Mouse (Mus musculus): ENCODE results near the gene Mid1. TPM values are rescaled to one million over a fixed set of nuclear protein-coding genes. Genes with fewer than 3 reads are reported as not detected.

The Mid1 gene
- polyA plus RNA-seq, 1 experiment from 2014 or later: 1.5 TPM

DNA sequence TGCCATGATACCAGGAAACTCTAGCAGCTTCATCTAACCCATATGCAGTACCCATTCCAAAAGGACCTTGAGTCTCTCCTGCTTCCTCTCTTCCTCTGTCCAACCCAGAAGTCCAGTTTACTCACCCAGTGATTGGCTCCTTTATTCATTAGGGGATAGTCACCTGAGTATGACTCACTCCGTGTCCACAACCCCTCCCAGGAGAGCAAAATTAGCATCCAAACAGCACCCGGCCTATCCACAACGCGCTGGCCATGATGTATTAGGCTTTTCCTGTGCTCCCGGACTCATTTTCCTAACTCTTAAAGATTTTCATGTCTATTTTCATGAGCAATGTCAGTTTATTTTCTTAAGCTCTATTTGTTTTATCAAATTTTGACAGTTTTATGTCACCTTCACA, 104.7 kb downstream of the Mid1 start:
- TF ChIP-seq EP300 (optimal IDR thresholded peaks at IDR 0.05): no peak
- TF ChIP-seq CTCF (IDR thresholded peaks at IDR 0.05; ENCODE audit: low read depth): no peak
- Histone ChIP-seq H3K9me3 (ENCODE audit: control insufficient read depth, low read length) (no peaks in the 10 kb centered on the region), H3K9ac (ENCODE audit: low read length) (no peak overlapping the region), H3K27me3 (ENCODE audit: control insufficient read depth, insufficient read depth, low read length) (no peaks in the 10 kb centered on the region), H3K4me3 (ENCODE audit: low read depth, low read length) (no peak overlapping the region), H3K4me2 (replicated peaks; ENCODE audit: low read depth) (no peak overlapping the region), H3K4me1 (replicated peaks; ENCODE audit: control insufficient read depth, insufficient read depth) (no peaks in the 10 kb centered on the region), H3K27ac (replicated peaks) (no peak overlapping the region), H3K36me3 (ENCODE audit: control insufficient read depth, insufficient read depth, low read length) (no peaks in the 10 kb centered on the region)
- WGBS: 79% methylated on average over 5 of the region's 5 CpGs
- DNase-seq (ENCODE audit: low spot score): no peak
- no peak for ATAC-seq (ENCODE audit: low FRiP score, low TSS enrichment)

DNA sequence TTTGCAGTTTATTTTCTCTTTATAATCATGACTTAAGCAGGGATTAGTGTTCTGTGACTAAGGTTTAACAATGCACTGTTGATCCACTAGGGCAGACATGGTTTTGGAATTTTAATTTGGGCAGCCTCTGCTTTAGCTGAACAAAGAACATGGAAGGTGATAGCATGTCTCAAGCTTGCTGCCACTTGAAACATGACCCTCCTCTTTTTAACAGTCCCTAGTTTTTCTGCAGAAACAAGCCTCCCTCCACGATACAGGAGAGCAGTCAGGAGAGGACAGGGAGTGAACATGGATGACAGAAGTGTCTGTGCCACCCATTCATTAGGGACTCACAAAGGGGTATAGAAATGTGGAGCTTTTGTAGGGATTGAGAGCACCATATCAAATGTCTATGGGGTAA, 107.9 kb downstream of the Mid1 start:
- H3K4me1 ChIP-seq (replicated peaks; ENCODE audit: control insufficient read depth, insufficient read depth): no peaks in the 10 kb centered on the region
- H3K27me3 ChIP-seq (ENCODE audit: control insufficient read depth, insufficient read depth, low read length): no peaks in the 10 kb centered on the region
- H3K4me3 ChIP-seq (ENCODE audit: low read depth, low read length): no peak overlapping the region
- no peak overlapping the region for H3K27ac ChIP-seq (replicated peaks)
- H3K4me2 ChIP-seq (replicated peaks; ENCODE audit: low read depth): no peak overlapping the region
- H3K9me3 ChIP-seq (ENCODE audit: control insufficient read depth, low read length): no peaks in the 10 kb centered on the region
- no peak for ATAC-seq (ENCODE audit: low FRiP score, low TSS enrichment)
- TF ChIP-seq CTCF (IDR thresholded peaks at IDR 0.05; ENCODE audit: low read depth) (no peak), EP300 (optimal IDR thresholded peaks at IDR 0.05) (no peak)
- no peaks in the 10 kb centered on the region for H3K36me3 ChIP-seq (ENCODE audit: control insufficient read depth, insufficient read depth, low read length)
- no peak overlapping the region for H3K9ac ChIP-seq (ENCODE audit: low read length)
- no peak for DNase-seq (ENCODE audit: low spot score)
- WGBS: 48% methylated on average over 1 of the region's 1 CpGs

DNA sequence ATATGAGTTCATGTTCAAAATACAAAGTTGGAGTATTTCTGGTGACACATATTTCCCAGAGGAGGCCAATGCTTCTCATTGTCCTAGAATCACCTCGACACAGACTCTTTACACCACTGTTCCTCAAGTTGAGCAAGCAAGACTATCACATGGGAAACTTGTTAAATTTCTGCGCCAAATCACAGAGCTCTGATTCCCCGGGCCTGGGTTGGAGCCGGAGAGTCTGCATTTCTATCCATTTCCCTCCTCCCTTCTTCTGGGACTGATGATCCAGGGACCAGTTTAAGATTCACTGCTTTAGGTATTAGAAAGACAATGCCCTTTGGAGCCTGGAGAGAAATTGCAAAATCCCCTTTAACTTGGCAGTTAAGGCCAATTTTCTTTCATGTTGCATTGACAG, 109.4 kb downstream of the Mid1 start:
- H3K36me3 ChIP-seq (ENCODE audit: control insufficient read depth, insufficient read depth, low read length): no peaks in the 10 kb centered on the region
- H3K9me3 ChIP-seq (ENCODE audit: control insufficient read depth, low read length): no peaks in the 10 kb centered on the region
- TF ChIP-seq EP300 (optimal IDR thresholded peaks at IDR 0.05) (no peak), CTCF (IDR thresholded peaks at IDR 0.05; ENCODE audit: low read depth) (no peak)
- H3K4me3 ChIP-seq (ENCODE audit: low read depth, low read length): no peak overlapping the region
- H3K4me1 ChIP-seq (replicated peaks; ENCODE audit: control insufficient read depth, insufficient read depth): no peaks in the 10 kb centered on the region
- H3K27me3 ChIP-seq (ENCODE audit: control insufficient read depth, insufficient read depth, low read length): no peaks in the 10 kb centered on the region
- no peak overlapping the region for H3K4me2 ChIP-seq (replicated peaks; ENCODE audit: low read depth)
- no peak overlapping the region for H3K9ac ChIP-seq (ENCODE audit: low read length)
- H3K27ac ChIP-seq (replicated peaks): no peak overlapping the region
- DNase-seq (ENCODE audit: low spot score) (no peak), ATAC-seq (ENCODE audit: low FRiP score, low TSS enrichment) (no peak)
- WGBS: 70% methylated on average over 4 of the region's 4 CpGs

DNA sequence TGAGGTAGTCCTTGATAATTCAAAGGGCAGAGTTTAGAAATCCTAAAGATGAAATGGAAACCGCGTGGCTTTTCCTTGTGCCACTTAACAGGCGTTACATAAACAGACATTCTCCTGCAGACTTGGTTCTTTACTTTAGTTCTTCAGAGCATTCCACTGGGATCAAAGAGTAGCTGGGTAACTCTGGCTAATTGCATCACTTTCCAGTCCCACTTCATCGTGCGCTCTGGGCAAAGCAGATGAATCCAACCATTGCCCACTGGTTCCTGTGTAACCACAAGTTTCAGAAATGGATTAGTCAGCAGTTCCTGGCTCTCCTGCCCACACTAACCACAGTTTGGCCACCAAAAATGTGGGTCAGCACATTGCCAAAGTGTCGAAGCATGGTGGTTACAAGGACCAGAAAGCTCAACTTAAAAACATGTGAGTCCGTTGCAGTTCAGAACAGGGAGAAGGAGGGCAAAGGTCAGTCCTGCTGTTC, 109.9 kb downstream of the Mid1 start:
- H3K4me2 ChIP-seq (replicated peaks; ENCODE audit: low read depth): no peak overlapping the region
- no peaks in the 10 kb centered on the region for H3K27me3 ChIP-seq (ENCODE audit: control insufficient read depth, insufficient read depth, low read length)
- WGBS: 63% methylated on average over 7 of the region's 7 CpGs
- TF ChIP-seq EP300 (optimal IDR thresholded peaks at IDR 0.05): no peak
- no peak for TF ChIP-seq CTCF (IDR thresholded peaks at IDR 0.05; ENCODE audit: low read depth)
- H3K4me1 ChIP-seq (replicated peaks; ENCODE audit: control insufficient read depth, insufficient read depth): no peaks in the 10 kb centered on the region
- DNase-seq (ENCODE audit: low spot score) (no peak), ATAC-seq (ENCODE audit: low FRiP score, low TSS enrichment) (no peak)
- no peak overlapping the region for H3K9ac ChIP-seq (ENCODE audit: low read length)
- H3K36me3 ChIP-seq (ENCODE audit: control insufficient read depth, insufficient read depth, low read length): no peaks in the 10 kb centered on the region
- H3K27ac ChIP-seq (replicated peaks): no peak overlapping the region
- H3K9me3 ChIP-seq (ENCODE audit: control insufficient read depth, low read length): no peaks in the 10 kb centered on the region
- H3K4me3 ChIP-seq (ENCODE audit: low read depth, low read length): no peak overlapping the region

DNA sequence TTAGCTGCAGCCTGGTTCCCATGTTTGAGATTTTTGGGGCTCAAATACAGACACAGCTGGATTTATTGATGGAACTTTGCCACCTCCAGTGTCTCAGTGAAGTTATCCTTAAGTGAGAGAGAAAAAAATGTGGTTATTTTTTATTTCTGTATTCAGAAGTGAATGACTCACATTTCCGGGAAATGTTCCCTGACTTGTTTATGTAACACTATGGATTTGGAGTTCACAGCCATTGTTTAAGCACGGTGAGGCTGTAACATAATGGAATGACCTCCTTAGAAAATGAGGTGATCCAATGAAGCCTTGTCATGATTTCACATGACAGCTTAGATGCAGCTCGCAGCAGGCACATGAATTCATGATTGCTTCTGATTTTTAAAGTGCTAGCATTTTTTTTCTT, 112.1 kb downstream of the Mid1 start:
- TF ChIP-seq EP300 (optimal IDR thresholded peaks at IDR 0.05): no peak
- no peak for TF ChIP-seq CTCF (IDR thresholded peaks at IDR 0.05; ENCODE audit: low read depth)
- Histone ChIP-seq H3K36me3 (ENCODE audit: control insufficient read depth, insufficient read depth, low read length) (no peaks in the 10 kb centered on the region), H3K27me3 (ENCODE audit: control insufficient read depth, insufficient read depth, low read length) (no peaks in the 10 kb centered on the region), H3K27ac (replicated peaks) (no peak overlapping the region), H3K4me1 (replicated peaks; ENCODE audit: control insufficient read depth, insufficient read depth) (no peaks in the 10 kb centered on the region), H3K4me3 (ENCODE audit: low read depth, low read length) (no peak overlapping the region), H3K9me3 (ENCODE audit: control insufficient read depth, low read length) (no peaks in the 10 kb centered on the region), H3K4me2 (replicated peaks; ENCODE audit: low read depth) (no peak overlapping the region), H3K9ac (ENCODE audit: low read length) (no peak overlapping the region)
- ATAC-seq (ENCODE audit: low FRiP score, low TSS enrichment): no peak
- 32% methylated on average over 3 of the region's 3 CpGs for WGBS
- DNase-seq (ENCODE audit: low spot score): no peak

DNA sequence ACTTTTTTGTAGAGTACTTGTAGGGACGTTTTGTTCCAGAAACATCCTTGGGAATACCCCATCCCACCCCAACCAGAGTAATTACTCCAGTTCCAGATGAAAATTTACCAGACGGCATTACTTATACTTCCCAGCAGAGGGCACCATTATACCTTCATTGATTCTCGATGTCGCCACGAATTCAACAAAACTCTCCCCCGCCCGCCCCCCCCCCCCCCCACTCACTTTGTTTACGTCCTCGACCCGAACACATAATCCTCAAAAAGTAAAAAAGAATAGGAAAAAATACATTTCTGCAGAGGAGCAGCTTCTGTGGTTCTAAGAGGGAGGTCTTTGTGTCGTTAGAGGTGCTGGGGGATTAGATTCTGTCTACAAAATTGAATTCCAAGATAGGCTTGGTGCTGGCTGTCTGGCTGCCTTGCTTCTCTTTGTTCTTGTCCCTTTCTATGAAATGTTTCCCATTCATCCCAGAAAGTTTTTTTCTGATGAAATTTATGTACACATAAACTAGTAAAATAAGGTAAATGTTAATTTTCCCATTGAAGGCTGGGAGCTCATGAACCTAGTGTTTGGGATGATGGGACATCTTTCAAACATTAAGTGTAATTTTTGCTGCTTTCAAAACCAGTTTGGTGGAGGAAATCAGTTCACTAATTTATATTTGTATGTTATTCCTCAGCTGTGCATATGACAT, 114.1 kb downstream of the Mid1 start:
- H3K4me1 ChIP-seq (replicated peaks; ENCODE audit: control insufficient read depth, insufficient read depth): no peaks in the 10 kb centered on the region
- peak overlapping the region; percentile 27; the same call in 1 of the 2 replicates for H3K4me2 ChIP-seq (replicated peaks; ENCODE audit: low read depth)
- TF ChIP-seq CTCF (IDR thresholded peaks at IDR 0.05; ENCODE audit: low read depth) (peak; percentile 59), EP300 (optimal IDR thresholded peaks at IDR 0.05) (no peak)
- H3K36me3 ChIP-seq (ENCODE audit: control insufficient read depth, insufficient read depth, low read length): no peaks in the 10 kb centered on the region
- no peaks in the 10 kb centered on the region for H3K9me3 ChIP-seq (ENCODE audit: control insufficient read depth, low read length)
- no peak overlapping the region for H3K9ac ChIP-seq (ENCODE audit: low read length)
- H3K4me3 ChIP-seq (ENCODE audit: low read depth, low read length): peak overlapping the region; percentile 23; the same call in 1 of the 2 replicates
- no peak overlapping the region for H3K27ac ChIP-seq (replicated peaks)
- ATAC-seq (ENCODE audit: low FRiP score, low TSS enrichment): no peak
- peak; percentile 13 for DNase-seq (ENCODE audit: low spot score)
- H3K27me3 ChIP-seq (ENCODE audit: control insufficient read depth, insufficient read depth, low read length): no peaks in the 10 kb centered on the region
- WGBS: 4% methylated on average over 11 of the region's 11 CpGs

Data from stomach, postnatal 0 days (tissue).